Mouse (Mus musculus) hematopoietic stem cell, adult 5-6 weeks (primary cell): Measurements from ENCODE around the gene Lingo1. TPM values are rescaled to one million over a fixed set of nuclear protein-coding genes. Genes with fewer than 3 reads are reported as not detected.

Source experiments
- ATAC-seq, 2 experiments: fragments of 125-278 bp in 1 of 2; replicated peaks in 1 of 2; 2 replicates each; pipeline ENCODE4 v1.8.0; 2016 to 2017; ENCODE audit warnings: inconsistent platforms in 2 of 2, mild to moderate bottlenecking in 2 of 2, moderate number of reproducible peaks in 2 of 2, low read depth in 1 of 2, moderate TSS enrichment in 1 of 2; ENCODE audit not compliant: low FRiP score in 2 of 2, poor library complexity in 2 of 2, severe bottlenecking in 2 of 2, insufficient read depth in 1 of 2, low TSS enrichment in 1 of 2
- total RNA-seq: library from RNA; stranded (forward); fragments of 172-1452, 232-1000 nt; gene quantifications from 2 replicates; pipeline ENCODE4 v1.2.3, GENCODE M21; 2017

The Lingo1 gene
- total RNA-seq, 1 experiment from 2014 or later, result not detected

- 0 out of 4 replicates have a peak, but pooled peaks of 1 of the 2 experiments have one; percentile 12 for ATAC-seq
These were observed 426 bp upstream of the Lingo1 start for GRCm38 (mm10) chr9:56796656-56797131.

- ATAC-seq, result no peak
These were observed 4.5 kb downstream of the Lingo1 start for GRCm38 (mm10) chr9:56791696-56792261.

- ATAC-seq, result no peak
These were observed 11.7 kb downstream of the Lingo1 start for GRCm38 (mm10) chr9:56784576-56784975.

- ATAC-seq, result no peak
These were observed 19.1 kb downstream of the Lingo1 start for GRCm38 (mm10) chr9:56776881-56777801.

DNA sequence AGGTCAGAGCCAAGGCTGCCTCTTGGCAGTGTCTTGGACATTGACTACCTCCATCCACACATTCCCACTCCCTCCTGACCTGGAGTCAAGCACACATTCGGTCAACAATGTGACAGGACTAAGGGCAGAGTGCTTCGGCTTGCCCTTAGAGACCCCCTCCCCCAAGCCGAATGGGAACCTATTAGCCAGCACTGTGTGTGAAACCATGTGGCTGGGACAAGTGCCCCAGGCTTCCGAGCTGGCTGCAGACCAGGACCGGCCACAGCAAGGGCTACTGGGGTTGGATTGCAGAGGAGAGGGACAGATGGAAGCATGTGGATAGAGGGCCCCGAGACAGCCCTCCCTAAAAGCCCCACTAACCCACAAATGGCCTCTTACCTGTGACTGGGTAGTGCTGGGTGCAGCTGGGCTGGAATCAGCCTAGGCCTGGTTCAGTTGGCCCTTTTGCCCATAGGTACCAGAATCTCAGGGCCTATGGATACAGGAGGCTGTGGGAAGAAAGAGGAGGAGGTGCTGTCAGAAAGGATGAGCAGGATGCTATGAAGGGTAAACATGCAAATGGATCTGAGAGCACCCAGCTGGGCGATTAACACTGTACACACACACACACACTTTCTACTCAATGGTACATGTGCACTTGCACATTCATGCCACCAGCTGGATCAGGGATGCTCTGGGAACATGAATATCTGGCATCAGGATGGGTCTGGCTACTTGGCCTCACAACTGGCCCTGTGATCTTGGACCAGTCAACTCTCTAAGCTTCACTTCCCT is 20.9 kb downstream of the Lingo1 start:
- ATAC-seq, result no peak

GRCm38 (mm10) chr9:56774231-56774630 is 22.0 kb downstream of the Lingo1 start:
- peak in 1 of 2 experiments; percentile 66; a peak in 2 of 4 replicates for ATAC-seq

DNA sequence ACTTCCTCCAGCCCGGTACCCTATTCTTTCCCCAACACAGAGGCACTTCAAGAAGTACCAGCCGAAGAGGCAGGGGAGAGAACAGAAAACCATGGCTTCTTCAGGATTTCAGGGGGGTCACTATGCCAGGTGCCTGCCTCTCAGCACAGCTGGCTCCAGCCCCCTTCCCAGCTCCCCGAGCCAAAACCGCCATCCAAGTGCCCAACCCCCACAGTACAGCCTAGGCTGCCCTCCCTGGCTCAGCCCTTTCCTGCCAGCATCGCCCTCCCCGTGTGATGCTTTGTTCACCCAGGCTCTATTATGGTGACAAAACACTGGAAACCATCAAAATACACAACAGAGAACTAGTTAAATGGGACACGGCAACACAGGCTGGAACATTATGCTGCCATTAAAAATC is 22.6 kb downstream of the Lingo1 start:
- ATAC-seq, result no peak

GRCm38 (mm10) chr9:56767653-56768136 is 28.6 kb downstream of the Lingo1 start:
- no peak for ATAC-seq

DNA sequence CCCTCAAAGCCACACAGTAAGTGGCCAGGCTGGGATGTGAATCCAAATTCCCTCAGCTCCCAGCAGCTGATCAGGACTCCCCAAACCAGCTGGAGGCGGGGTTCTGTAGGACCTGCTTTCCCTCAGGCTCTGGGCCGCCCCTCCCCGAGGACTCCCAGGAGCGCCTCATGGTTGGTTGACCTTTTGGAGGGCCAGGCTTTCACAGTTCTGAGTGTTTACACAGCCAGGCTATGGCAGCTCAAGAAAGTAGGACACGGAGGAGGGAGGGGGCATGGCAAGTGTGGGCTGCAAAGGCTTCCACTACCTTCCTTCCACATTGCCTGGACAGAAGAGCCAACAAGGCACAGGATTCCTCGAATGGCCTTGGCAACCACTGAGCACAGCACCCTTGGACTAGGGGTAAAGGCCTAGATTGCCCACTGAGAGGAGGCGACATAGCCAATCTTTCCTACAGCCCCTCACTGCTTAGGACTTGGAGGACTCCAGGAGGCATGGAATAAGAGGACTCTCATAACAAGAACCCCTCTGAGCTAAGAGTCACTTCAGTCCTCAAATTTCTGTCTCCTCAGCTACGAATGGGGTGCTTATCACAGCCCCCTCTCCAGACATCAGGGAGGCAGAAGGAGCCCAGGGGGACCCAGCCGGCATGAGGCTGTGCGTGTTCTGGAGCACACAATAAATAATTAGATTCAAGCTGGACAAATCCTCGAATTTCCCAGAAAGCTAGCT is 29.5 kb downstream of the Lingo1 start:
- ATAC-seq, result no peak

- no peak for ATAC-seq
These were observed 34.1 kb downstream of the Lingo1 start for GRCm38 (mm10) chr9:56762106-56762562.

GRCm38 (mm10) chr9:56757791-56758190 is 38.5 kb downstream of the Lingo1 start:
- ATAC-seq, result no peak

GRCm38 (mm10) chr9:56755119-56755518 is 41.1 kb downstream of the Lingo1 start:
- ATAC-seq, result no peak

DNA sequence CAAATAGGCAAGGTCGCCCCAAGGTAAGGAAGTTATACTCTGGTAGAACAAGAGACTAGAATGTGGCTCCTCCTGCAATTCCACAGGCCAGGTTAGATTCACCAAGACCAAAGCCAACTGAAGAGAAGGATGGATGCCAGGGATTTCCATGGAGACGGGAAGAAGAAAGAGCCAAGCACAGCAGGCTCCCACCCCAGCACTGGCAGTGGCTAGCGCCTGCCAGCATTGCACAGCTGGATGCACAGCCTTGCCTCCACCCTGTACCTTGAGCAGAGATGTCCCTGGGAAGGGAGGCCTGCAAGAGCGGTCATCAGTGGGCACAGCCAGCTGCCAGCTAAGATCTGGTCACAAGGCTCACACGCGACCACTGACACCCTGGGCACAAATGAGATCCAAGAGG is 42.9 kb downstream of the Lingo1 start:
- ATAC-seq, result no peak

DNA sequence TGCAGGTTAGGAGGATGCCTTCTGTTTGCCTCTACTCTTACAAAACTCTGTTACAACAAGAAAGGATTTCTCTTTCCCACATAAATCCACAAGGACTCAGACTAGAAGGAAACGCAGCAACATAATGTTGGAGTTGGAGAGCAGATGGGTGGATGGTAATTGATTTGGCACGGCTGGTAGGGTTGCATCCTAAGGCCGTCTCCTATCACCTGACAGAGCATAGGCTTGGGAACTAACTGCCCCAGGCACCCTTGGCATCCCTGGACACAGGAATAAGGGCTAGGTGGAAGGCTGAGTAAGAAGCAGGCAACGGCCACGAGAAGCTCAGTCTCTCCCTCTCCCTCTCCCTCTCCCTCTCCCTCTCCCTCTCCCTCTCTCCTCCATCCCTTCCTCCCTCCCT is 48.2 kb downstream of the Lingo1 start:
- ATAC-seq, result no peak

GRCm38 (mm10) chr9:56746926-56747294 is 49.4 kb downstream of the Lingo1 start:
- ATAC-seq, result no peak

DNA sequence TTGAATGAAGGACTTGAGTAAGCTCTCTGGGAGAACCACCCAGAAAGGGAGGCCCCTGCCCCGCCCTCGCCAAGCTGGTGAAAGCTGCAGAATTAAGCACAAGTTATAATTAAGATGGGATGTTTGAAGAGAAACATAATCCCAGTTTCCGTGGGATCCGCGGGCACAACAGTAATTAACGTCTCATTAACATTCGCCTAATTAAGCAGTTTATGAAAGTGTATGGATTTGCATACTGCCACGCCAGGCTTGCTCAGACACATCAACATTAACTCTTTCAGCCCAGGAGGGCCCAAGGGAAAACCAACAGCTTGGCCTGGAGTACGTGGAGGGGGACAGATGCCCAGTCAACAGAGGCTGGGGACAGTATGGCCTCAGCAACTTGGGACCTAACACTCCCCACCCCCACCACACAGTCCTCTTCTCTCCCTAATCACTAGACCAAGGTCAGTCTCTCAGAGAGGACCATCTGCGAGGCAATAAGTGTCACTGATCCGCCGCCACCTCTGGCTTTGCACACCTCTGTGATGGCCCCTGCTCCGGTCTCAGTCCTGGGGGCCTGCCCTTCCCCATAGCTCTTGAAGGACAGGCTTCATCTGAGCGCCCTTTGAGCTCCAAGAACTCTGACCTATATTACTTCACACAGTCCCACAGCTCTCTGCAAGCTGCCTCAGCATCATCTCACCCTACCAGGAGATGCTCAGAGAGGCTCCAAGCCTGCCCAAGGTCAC is 49.9 kb downstream of the Lingo1 start:
- ATAC-seq, result no peak
